Mouse (Mus musculus) embryonic facial prominence, embryonic 10.5 days (tissue): Measurements from ENCODE around the gene Tvp23b. TPM values are rescaled to one million over a fixed set of nuclear protein-coding genes. Genes with fewer than 3 reads are reported as not detected.

Experiments
- DNase-seq: peaks from one replicate; pipeline ENCODE4 v3.0.0-alpha.2; 2017; ENCODE audit warnings: low spot score
- H3K27ac ChIP-seq: fragments of 300-500 bp; sonication (generic); replicated peaks from 2 replicates; pipeline ENCODE4 v1.5.1; 2016; ENCODE audit warnings: mild to moderate bottlenecking
- H3K27me3 ChIP-seq: fragments of 300-500 bp; sonication (generic); replicated peaks from 2 replicates; pipeline ENCODE4 v1.6.1; 2016; ENCODE audit warnings: low read depth, mild to moderate bottlenecking; ENCODE audit not compliant: poor library complexity, severe bottlenecking
- H3K36me3 ChIP-seq: fragments of 300-500 bp; sonication (generic); replicated peaks from 2 replicates; pipeline ENCODE4 v1.6.1; 2016; ENCODE audit warnings: mild to moderate bottlenecking, moderate library complexity
- H3K4me1 ChIP-seq: fragments of 300-500 bp; sonication (generic); 2 replicates; pipeline ENCODE4 v1.6.1; 2016
- H3K4me3 ChIP-seq: fragments of 300-500 bp; sonication (generic); 2 replicates; pipeline ENCODE4 v1.5.1; 2016; ENCODE audit warnings: mild to moderate bottlenecking, moderate library complexity
- H3K9me3 ChIP-seq: fragments of 300-500 bp; sonication (generic); 2 replicates; pipeline ENCODE4 v1.6.1; 2016; ENCODE audit warnings: mild to moderate bottlenecking
- WGBS: fragments of 180-500 bp; shearing (Covaris S2); methylation state at CpG from one replicate; pipeline ENCODE4 v1.1.7; 2016; 5-methylcytosine and 5-hydroxymethylcytosine counted together
- polyA plus RNA-seq: library from polyadenylated mRNA; unstranded; fragments of >200 nt; fragmentation: Nextera tagmentation; extraction: Ambion mirVana; gene quantifications from 2 replicates; pipeline ENCODE4 v1.2.1, GENCODE M21; 2016

The Tvp23b gene
- polyA plus RNA-seq, result 45.4 and 50.0 TPM in 2 replicates

DNA sequence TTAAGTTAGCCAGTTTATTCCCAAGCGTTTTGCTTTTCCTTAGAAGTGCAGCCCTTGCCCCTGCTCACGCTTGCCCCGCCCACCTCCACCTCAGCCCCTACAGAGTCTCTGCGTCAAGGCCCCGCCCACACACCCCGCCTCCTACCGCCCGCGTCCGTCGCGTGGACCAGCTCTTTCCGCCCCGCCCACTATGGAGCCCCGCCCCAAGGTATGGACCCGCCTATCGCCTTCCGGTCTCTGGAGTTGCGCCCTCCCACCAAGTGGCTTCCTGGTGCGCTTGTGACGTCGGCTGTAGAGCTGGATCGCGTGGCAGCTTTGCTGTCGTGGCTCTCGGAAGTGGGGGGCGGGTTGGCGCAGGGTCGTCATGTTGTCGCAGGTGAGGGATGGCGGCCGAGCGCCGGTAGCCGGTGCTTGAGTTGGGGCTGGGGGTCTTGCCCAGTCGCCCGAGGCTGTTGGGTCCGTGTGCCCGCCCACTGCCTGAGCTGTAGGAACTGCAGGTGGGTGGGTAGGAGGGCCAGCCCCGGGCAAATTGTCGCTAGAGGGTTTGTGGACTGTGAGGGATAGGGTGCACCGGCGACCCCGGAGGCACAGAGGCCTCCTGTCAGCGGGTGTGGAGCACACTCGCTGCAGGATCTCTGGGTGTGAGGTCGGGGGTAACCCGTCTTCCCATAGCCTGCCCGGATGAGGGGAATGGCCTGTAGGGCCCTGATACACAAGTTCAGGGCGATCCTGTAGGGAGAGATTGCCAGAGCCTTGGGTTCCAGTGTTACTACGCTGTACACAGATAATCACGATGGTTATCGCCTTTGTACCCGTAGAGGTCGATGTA, at the start of gene Tvp23b:
Tvp23b (plus strand) TSS at position 236 of the 829 bp plus-strand sequence.
- no peaks in the 10 kb centered on the region for H3K9me3 ChIP-seq
- peaks cover 12% of the 10 kb centered on the region for H3K4me1 ChIP-seq
- H3K27ac ChIP-seq, result peak within 1 kb of the TSS; percentile 87
- peak; percentile 100 for DNase-seq
- WGBS, result 2% methylated on average over 55 of the region's 55 CpGs
- H3K4me3 ChIP-seq, result peak within 1 kb of the TSS; percentile 72
- peaks cover 19% of the 10 kb centered on the region for H3K36me3 ChIP-seq
- no peaks in the 10 kb centered on the region for H3K27me3 ChIP-seq

DNA sequence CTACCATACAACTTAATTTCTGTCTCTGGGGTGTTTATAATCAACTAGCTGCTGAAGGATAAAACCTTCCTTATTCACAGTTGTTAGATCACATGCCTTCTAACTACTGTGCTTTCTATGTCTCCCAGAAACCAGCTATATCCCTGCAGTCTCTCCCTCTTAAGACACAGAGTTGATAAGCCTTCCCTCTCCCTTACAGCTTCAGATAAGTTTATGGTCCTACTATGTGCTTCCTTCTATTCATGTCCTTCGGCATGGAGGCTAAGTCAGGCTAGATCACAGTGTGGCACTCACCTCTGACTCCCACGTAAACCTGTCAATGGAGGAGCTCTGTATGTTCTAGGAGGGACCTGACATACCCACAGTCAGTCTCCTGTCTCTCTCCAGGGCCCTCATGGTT, 48.9 kb upstream of the Tvp23b start:
- H3K27me3 ChIP-seq, result no peaks in the 10 kb centered on the region
- H3K4me3 ChIP-seq, result no peak overlapping the region
- H3K9me3 ChIP-seq, result no peaks in the 10 kb centered on the region
- H3K27ac ChIP-seq, result no peak overlapping the region
- no peaks in the 10 kb centered on the region for H3K4me1 ChIP-seq
- WGBS, result 88% methylated on average over 2 of the region's 2 CpGs
- no peak for DNase-seq
- no peaks in the 10 kb centered on the region for H3K36me3 ChIP-seq

DNA sequence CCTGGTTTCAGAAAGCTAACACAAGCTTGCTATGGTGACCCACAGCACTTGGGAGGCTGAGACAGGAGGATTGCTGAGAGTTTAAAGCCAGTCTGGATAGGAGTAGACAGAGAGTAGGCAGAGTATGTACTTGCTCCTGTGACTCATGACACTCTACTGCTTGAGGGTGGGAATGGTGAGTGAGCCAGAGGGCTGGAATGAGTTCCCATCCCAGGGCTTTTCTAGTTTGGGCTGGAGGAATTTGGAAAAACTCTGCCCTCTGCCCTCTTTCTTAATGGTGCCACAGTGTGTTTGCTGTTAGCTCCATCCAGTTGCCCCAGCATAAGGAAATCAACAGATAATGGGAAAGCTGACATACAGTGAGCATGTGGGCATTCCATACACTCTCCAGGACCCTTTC, 47.3 kb upstream of the Tvp23b start:
- no peak overlapping the region for H3K27ac ChIP-seq
- no peaks in the 10 kb centered on the region for H3K9me3 ChIP-seq
- no peaks in the 10 kb centered on the region for H3K4me1 ChIP-seq
- H3K27me3 ChIP-seq, result no peaks in the 10 kb centered on the region
- no peak overlapping the region for H3K4me3 ChIP-seq
- DNase-seq, result no peak
- H3K36me3 ChIP-seq, result no peaks in the 10 kb centered on the region

GRCm38 (mm10) chr11:62844562-62844961, 34.7 kb upstream of the Tvp23b start:
- Histone ChIP-seq H3K9me3 (no peaks in the 10 kb centered on the region), H3K36me3 (no peaks in the 10 kb centered on the region), H3K4me1 (peaks cover 24% of the 10 kb centered on the region), H3K27ac (no peak overlapping the region), H3K27me3 (no peaks in the 10 kb centered on the region), H3K4me3 (no peak overlapping the region)
- DNase-seq, result no peak
- WGBS, result 92% methylated on average over 5 of the region's 5 CpGs

DNA sequence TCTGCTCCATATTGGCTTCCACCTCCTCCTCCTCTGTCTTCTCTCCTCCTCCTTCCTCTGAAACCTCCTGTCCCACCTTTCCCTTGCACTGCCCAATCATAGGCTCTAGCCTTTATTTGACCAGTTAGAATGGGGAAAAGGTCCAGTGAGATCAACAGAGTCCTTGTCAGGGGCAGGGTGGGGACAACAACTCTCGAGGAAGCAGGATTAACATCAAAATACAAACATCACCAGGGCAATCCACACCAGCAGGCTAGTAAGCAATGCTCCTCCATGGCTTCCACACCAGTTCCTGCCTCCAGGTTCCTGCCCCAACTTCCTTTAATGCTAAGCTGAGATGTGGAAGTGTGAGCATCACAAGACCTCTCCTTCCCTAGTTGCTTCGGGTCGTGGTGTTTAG, 33.5 kb upstream of the Tvp23b start:
- no peak overlapping the region for H3K27ac ChIP-seq
- no peak for DNase-seq

GRCm38 (mm10) chr11:62846961-62847654, 32.1 kb upstream of the Tvp23b start, which contains the start of gene Fbxw10:
Fbxw10 (plus strand) TSS chr11:62847069.
- Histone ChIP-seq H3K27ac (peak within 1 kb of the TSS; percentile 76), H3K9me3 (no peaks in the 10 kb centered on the region), H3K36me3 (no peaks in the 10 kb centered on the region), H3K27me3 (peaks cover 14% of the 10 kb centered on the region; the same call in 1 of the 2 replicates), H3K4me3 (peak within 1 kb of the TSS; percentile 42; the same call in 1 of the 2 replicates), H3K4me1 (peaks cover 24% of the 10 kb centered on the region)
- 18% methylated on average over 12 of the region's 12 CpGs for WGBS
- DNase-seq, result peak; percentile 19

More for the DNA sequence above, 33.5 kb upstream of the Tvp23b start:
- H3K36me3 ChIP-seq, result no peaks in the 10 kb centered on the region
- H3K9me3 ChIP-seq, result no peaks in the 10 kb centered on the region
- H3K4me1 ChIP-seq, result peaks cover 24% of the 10 kb centered on the region
- 0 out of 2 replicates have a peak, but pooled peaks cover 5% of the 10 kb centered on the region for H3K27me3 ChIP-seq
- WGBS, result 71% methylated on average over 3 of the region's 3 CpGs
- no peak overlapping the region for H3K4me3 ChIP-seq

DNA sequence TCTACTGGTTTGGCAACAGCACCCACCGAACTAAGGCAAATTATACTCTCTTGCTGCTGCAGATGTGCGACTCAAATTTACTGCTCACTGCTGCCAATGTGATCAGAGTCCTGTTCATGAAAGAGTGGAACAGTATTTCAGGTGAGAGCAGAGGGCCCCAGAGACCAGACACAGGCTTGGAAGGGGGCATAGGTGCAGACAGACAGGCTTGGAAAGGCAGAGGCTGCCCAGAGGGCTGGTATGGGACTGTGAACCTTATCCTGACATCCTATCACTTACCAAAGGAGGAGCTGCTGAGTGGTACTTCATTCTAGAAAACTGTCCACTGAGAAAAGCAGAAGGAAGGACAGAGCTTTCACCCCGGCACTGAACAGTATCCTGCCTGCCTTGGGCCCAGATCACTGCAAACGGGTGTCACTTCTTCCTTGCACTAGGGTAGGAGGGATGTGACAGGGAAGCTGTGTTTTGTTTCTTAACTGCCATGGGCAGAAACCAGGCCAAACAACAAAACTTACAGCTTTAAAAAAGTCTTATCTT, 31.5 kb upstream of the Tvp23b start:
- peak; percentile 10 for DNase-seq
- no peaks in the 10 kb centered on the region for H3K9me3 ChIP-seq
- H3K27me3 ChIP-seq, result peaks cover 18% of the 10 kb centered on the region; the same call in 1 of the 2 replicates
- WGBS, result 39% methylated on average over 4 of the region's 4 CpGs
- peak overlapping the region; percentile 76 for H3K27ac ChIP-seq
- H3K4me3 ChIP-seq, result peak overlapping the region; percentile 42; the same call in 1 of the 2 replicates
- H3K36me3 ChIP-seq, result no peaks in the 10 kb centered on the region
- H3K4me1 ChIP-seq, result peaks cover 24% of the 10 kb centered on the region

DNA sequence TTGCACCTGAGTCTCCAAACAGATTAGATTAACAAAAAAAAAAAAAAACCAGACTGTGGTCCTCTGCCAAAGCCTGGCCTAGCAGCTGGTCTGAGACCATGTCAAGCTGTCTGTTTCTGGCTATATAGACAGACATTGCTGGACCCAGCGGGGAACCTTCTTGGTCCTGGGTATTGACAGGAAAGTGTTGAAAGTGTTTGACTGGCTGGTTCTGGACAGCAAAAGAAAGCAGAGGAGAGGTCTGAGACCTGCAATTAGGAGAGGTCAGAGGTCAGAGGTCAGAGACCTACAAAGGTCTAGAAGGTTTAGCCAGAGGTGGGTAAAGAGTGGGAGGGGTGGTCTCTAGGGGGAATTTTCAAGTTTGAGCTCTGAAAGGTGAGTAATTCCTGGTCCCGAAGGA, 31.0 kb upstream of the Tvp23b start:
- no peak overlapping the region for H3K4me3 ChIP-seq
- WGBS, result 12% methylated on average over 2 of the region's 2 CpGs
- no peak overlapping the region for H3K27ac ChIP-seq
- H3K4me1 ChIP-seq, result peaks cover 24% of the 10 kb centered on the region
- no peaks in the 10 kb centered on the region for H3K9me3 ChIP-seq
- H3K36me3 ChIP-seq, result no peaks in the 10 kb centered on the region
- peak; percentile 16 for DNase-seq
- H3K27me3 ChIP-seq, result peaks cover 18% of the 10 kb centered on the region; the same call in 1 of the 2 replicates

DNA sequence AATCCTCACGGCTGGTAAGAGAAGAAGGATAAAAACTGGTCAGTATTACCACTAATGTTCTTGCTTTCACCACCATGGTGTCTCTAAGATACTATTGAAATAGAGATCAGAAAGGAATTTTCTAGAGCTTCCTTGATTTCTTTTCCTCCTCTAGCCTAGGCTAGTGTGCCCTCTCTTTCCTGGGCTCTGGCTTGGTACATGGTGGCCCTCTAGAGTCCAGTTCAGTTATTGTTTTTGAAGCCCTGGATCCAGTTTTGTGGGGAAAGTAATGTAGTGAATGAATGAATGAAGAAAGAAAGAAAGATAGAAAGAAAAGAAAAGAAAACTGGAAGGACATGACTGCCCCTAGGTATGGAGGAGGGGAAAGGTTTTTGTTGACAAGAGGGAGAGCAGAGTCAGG, 28.1 kb upstream of the Tvp23b start:
- no peaks in the 10 kb centered on the region for H3K36me3 ChIP-seq
- no peak overlapping the region for H3K27ac ChIP-seq
- H3K4me1 ChIP-seq, result peaks cover 24% of the 10 kb centered on the region
- H3K27me3 ChIP-seq, result peaks cover 18% of the 10 kb centered on the region; the same call in 1 of the 2 replicates
- WGBS, result 72% methylated on average over 1 of the region's 1 CpGs
- H3K9me3 ChIP-seq, result no peaks in the 10 kb centered on the region
- DNase-seq, result no peak
- no peak overlapping the region for H3K4me3 ChIP-seq

DNA sequence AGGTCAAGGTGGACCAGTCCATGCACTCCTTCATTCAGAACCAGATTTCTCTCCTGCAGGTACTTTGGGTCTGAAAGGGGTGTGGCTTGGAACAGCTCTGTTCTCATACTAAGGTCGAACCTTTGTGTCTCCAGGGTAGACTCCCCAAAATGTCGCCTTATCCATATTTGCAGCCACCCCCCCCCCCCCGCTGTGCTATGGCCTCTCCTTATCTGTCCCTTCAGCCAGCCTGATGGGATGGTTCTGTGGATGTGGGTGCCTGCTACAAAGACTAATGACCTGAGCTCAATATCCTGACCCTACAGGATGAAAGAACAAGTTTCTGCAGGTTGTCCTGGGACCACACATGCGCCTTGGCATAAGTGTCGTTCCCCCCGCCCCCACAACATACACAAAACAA, 25.9 kb upstream of the Tvp23b start:
- 89% methylated on average over 6 of the region's 6 CpGs for WGBS
- no peak for DNase-seq
- H3K4me3 ChIP-seq, result no peak overlapping the region

DNA sequence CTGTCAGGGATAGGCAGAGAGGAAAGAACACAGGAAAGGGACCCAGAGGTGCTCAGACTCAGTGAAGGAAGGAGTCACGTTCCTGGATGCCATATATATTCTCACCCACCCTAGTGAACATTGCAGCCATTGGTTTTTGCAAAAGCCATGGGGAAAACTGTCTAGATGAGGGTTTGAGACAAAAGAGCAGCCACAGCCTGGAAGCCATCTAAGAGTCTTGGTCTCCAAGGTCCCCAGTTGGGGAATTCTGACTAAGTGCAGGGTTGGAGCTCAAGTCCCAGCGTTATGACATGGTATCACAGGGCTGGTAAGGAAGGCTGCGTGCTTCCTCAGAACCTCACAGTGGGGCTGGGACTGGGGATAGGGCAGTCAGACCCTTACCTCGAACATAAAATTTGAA, 13.7 kb upstream of the Tvp23b start:
- Histone ChIP-seq H3K27me3 (no peaks in the 10 kb centered on the region), H3K4me3 (no peak overlapping the region), H3K27ac (no peak overlapping the region), H3K36me3 (no peaks in the 10 kb centered on the region), H3K4me1 (no peaks in the 10 kb centered on the region), H3K9me3 (no peaks in the 10 kb centered on the region)
- DNase-seq, result no peak
- 74% methylated on average over 4 of the region's 4 CpGs for WGBS

More for the DNA sequence above, 25.9 kb upstream of the Tvp23b start:
- Histone ChIP-seq H3K27me3 (peaks cover 18% of the 10 kb centered on the region; the same call in 1 of the 2 replicates), H3K4me1 (peaks cover 10% of the 10 kb centered on the region), H3K36me3 (no peaks in the 10 kb centered on the region), H3K9me3 (no peaks in the 10 kb centered on the region), H3K27ac (no peak overlapping the region)

DNA sequence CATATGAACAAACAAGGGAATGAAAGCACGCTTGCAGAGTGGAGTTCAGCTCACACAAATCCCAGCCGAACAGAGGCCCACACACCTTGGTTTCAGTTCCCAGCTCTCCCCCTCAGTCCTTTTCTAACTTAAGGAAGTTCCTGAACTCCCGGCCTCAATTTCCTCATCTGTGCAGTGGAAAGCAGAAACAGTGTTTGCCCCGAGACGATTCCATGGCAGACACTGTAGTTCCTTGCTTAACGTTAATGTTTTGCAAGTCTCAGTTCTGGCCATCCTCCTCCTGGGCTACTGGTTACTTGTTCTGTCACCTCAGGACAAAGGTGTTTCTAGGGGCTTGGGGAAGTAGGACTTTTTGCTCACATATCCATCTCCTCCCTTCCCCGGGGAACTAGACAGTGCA, 12.6 kb upstream of the Tvp23b start:
- H3K27ac ChIP-seq, result no peak overlapping the region
- no peak for DNase-seq
- no peaks in the 10 kb centered on the region for H3K27me3 ChIP-seq
- no peaks in the 10 kb centered on the region for H3K9me3 ChIP-seq
- WGBS, result 85% methylated on average over 7 of the region's 7 CpGs
- no peaks in the 10 kb centered on the region for H3K4me1 ChIP-seq
- no peaks in the 10 kb centered on the region for H3K36me3 ChIP-seq
- H3K4me3 ChIP-seq, result no peak overlapping the region
